Mouse (Mus musculus) E14TG2a.4 (cell line): ENCODE measurements around the gene Cpne8.

Source experiments
- CTCF ChIP-seq: conservative IDR thresholded peaks from 2 replicates; pipeline ENCODE4 v1.5.1; 2014; ENCODE audit warnings: low read length
- POU5F1 ChIP-seq: IDR thresholded peaks from 2 replicates; pipeline ENCODE4 v1.6.1; 2014; ENCODE audit warnings: low read length, borderline replicate concordance

GRCm38 (mm10) chr15:90669494-90669893, 9.7 kb downstream of the Cpne8 start:
- no peak for TF ChIP-seq CTCF
- no peak for TF ChIP-seq POU5F1
